Mouse (Mus musculus) thymus, adult 2 months (tissue): ENCODE measurements at regions not wholly inside any gene's neighbourhood (a gene's known extent, or its start where the extent isn't known, plus 50 kb on each side); places are given as distances from the start of the nearest gene placed in this dataset.

Source experiments
- CTCF ChIP-seq: fragments of 200-500 bp; IDR thresholded peaks from 2 replicates; pipeline ENCODE4 v1.5.1; 2012; ENCODE audit warnings: mild to moderate bottlenecking, control low read depth, low read length, moderate library complexity, borderline replicate concordance; ENCODE audit not compliant: control insufficient read depth, poor library complexity, insufficient read depth; ENCODE audit errors: extremely low read depth
- POLR2A ChIP-seq: fragments of 200-500 bp; IDR thresholded peaks from 2 replicates; pipeline ENCODE4 v1.6.1; 2012; ENCODE audit warnings: mild to moderate bottlenecking, low read length, control low read depth, moderate library complexity; ENCODE audit not compliant: control insufficient read depth, poor library complexity, insufficient read depth; ENCODE audit errors: extremely low read depth

DNA sequence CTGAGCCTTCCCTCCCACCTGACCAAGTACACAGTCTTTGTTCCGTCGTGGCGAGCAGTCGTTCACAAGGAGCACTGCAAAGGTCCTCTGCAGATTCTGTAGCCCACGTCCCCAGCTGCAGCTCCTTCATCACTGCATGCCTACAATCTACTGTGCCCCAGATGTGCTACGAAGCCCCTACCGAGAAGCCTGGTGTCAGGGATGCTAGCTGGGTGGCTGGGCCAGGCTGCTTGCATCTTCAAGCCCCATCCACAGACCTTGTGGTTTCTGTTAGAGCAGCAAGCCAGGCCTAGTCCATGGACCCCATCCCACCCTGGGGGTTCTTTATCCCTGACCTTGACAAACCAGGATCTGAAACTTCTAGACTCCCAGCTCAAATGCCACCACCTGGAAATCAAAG lies 266.3 kb upstream of the 3110018I06Rik start:
- TF ChIP-seq POLR2A (no peak), CTCF (0 out of 2 replicates have a peak, but pooled peaks have one; percentile 12)
